Mouse (Mus musculus) urinary bladder, postnatal 10 days (tissue): ENCODE measurements around the gene AC131692.1.
"Not testable (repeated sequence)": the region's sequence is repeated elsewhere in the genome, so short reads cannot be mapped to it uniquely, and the experiment has no call there.

Experiments
- DNase-seq: peaks from one replicate; pipeline ENCODE4 v3.0.0; 2022; ENCODE audit warnings: low spot score

The AC131692.1 gene

DNA sequence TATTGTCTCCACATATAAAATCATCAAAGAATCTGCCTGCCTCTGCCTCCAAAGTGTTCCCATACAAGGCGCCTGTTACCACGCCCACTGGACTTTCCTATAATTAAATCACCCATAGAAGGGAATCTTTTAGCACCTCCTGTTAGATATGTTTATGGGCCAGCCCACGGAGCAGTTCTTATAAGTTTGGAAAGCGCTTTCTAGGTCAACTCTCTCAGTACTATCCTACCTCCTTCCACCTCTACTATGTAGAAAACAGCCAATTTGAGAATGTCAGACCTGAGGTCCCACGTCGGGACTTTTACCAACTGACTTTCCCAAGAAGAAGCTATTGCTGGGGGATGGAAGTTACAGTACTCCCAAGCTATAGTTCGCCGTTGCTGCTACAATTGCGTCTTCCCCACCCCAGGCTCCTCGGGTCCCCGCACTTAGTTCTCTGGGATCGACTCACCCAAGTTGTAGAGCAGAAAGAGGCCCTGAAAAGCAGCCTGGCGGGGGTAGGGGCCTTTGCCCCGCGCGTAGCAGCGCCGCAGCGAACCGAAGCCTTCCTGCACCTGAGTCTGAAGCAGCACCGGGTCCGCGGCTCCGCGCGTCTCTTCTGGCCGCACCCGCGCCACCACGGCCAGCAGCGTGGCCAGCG, 23.2 kb downstream of the AC131692.1 start:
- DNase-seq = no peak

DNA sequence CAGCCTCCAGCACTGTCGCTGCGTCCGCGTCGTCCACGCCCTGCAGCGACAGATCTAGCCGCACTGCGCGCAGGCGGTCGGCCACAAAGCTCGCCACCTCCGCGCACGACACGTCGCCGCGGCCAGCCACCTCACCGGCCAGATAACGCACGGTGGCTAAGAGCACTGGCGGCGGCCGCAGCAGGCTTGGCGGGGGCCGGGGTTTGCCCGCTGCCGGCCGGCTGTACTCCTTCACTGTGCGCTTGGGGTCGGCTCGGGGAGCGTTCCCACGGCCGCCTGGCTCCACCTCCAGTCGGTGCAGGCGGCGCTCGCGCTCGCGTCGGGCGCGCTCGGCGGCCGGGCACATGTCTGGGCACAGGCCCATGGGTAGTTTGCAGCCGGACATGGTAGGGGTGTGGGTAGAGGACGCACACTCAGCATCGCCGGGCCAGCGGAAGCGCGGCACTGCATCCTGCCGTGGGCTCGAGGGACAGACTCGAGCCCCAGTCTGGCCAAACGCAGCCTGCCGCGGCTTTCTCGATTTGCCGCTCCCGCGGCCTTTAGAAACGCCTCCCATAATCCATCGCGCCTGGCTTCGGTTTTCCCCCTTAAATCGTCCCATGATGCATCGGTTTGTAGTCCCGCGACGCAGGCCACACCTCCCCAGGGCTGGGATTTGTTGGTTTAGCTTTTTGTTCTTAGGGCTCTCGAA, 23.9 kb downstream of the AC131692.1 start, which contains the start of gene Sac3d1:
Gene Sac3d1, minus strand, starts transcription at position 665 of the 691 bp plus-strand sequence.
- DNase-seq = no peak

GRCm38 (mm10) chr19:6118677-6119185, 24.5 kb downstream of the AC131692.1 start:
- DNase-seq = no peak

- no peak for DNase-seq
Measured at GRCm38 (mm10) chr19:6121761-6122160, 27.5 kb downstream of the AC131692.1 start.

GRCm38 (mm10) chr19:6123330-6123729, 29.1 kb downstream of the AC131692.1 start:
- no peak for DNase-seq

- no peak for DNase-seq
Measured at GRCm38 (mm10) chr19:6124898-6125297, 30.7 kb downstream of the AC131692.1 start.

DNA sequence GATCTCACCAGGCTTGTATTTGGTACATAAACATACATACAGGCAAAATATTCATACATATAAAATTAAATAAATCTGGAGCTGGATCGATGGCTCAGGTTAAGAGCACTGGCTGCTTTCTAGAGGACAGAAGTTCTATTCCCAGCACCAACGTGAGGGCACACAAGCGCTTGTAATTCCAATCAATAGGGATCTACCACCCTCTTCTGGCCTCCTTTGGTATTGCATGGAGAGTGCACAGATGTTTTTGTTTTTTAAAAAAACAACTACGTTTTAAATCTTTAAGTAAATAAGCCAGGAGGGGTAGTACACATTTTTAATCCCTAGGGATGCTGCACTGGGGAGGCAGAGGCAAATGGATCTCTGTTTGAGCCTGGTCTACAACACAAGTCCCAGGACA, 32.1 kb downstream of the AC131692.1 start:
- no peak for DNase-seq

DNA sequence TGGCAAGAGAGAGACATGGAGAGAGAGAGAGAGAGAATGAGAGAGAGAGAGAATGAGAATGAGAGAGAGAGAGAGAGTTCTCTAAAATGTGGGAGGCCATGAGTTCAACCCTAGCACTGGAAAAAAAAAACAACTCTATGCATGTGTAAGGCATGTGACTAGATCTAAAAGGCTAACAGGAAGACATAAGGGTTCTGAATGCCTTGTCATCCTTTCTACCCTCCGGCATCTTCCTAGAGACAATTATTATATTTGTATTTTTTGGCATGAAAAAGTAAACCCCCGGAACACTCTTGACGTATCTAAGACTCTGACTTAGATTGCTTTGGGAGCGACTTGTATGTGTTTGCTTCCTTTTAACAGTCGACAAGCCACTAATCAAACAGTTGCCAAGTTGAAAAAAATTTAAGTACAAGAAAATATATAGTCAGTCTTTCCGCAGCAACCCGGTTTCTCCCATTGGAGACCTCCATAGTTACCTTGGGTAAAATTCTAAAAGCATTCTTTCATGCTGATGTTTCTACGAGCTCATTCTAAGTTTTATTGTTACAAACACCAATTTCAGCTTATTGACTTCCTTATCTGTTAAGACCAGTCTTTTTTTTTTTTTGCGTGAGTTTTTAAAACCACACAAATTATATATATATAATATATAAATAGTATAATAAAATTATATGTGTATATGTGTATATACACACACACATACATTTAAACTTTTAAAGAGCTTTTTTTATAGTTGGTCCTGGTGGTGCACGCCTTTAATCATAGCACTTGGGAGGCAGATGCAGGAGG, 32.8 kb downstream of the AC131692.1 start:
- no peak for DNase-seq

GRCm38 (mm10) chr19:6127760-6128341, 33.6 kb downstream of the AC131692.1 start, which contains the start of gene Snx15:
Gene Snx15 (minus strand): TSS chr19:6128304.
- DNase-seq = peak; percentile 71

DNA sequence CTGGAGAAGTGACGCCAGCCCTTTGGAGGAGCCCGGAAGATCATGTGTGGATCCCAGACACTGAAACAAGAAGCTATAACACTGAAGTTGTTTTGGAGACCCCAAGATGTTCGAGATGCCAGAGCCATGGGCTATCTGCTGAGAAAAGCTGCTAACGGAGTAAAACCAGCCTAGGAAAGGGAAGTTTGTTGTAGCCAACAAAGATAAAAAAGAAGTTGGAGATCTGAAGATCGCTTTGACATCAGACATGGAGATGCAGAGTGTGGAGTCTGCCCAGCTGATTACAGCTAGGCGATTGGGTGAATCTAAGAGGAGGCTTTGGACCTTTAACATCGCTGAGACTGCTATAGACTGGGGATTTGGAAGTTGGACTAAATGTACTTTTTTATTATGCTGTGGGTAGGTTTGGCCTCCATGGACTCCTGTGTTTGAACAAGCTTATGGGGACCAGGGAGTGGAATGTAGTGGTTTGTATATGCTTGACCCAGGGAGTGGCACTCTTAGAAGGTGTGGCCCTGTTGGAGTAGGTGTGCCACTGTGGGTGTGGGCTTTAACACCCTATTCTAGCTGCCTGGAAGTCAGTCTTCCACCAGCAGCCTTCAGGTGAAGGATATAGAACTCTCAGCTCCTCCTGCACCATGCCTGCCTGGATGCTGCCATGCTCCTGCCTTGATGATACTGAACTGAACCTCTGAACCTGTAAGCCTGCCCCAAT, 36.4 kb downstream of the AC131692.1 start:
- DNase-seq = not testable (repeated sequence)

DNA sequence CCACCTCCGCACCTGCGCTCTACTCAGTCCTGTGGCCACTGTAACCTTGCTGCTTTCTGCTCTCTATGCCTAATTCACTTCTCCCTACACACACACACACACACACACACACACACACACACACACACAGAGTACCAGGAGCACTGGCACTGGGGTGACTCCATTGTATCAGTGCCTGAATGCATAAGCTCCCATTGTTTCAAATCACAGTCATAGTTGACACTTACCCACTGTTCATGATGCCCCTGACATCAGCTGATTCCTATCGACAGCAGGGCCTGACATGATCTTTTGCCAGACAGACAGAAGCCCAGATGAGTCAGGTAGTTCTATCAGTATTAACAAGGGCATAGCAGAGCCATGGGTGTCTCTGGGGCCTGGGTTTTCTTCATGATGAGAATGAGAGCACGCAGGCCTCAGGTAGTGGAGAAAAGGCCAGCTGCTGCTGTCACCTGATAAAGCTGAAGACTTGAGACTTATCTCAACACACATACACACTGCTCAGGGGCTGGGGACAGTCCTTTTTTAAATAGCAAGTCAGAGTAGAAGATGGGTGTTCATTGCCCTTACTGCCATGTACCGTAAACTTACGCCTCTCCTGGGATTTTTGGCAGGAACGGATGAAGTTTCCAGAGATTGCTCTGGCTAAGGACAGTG, 38.1 kb downstream of the AC131692.1 start:
- no peak for DNase-seq

- not testable (repeated sequence) for DNase-seq
Measured at GRCm38 (mm10) chr19:6133197-6133596, 39.0 kb downstream of the AC131692.1 start.

DNA sequence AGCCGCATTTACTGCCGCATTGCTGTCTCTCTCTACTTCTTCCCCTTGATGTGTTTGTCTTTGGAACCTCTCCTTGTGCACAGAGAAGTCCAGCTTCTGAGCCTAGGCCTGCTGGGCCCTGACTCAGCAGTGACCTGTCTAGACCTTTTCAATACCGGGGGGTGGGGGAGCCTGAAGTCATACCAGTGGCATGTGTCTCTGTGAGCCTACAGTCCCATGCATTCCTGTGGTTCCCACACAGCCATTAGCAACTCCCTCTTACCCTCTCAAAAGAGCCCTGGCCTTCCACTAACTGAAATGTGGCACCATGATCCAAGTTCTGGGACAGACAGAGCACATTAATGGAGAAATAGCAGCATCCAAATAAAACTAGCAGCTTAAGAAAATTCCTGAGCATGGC, 42.2 kb downstream of the AC131692.1 start:
- DNase-seq = no peak

GRCm38 (mm10) chr19:6139701-6140100, 45.5 kb downstream of the AC131692.1 start:
- DNase-seq = no peak

DNA sequence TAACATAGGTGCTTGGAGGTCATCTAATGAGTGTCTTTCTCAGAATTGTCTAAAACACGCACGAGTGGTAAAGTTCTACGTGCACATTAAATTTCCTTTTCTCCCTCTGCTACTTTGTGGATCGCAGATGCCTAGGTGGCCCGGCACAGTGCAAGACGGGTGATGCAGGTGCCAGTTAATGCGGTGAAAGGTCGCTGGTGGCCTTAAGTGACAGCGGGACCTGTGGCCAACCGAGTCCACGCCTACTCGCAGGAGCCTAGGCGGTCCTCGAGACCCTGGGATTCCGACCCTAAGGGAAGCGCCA, 46.1 kb downstream of the AC131692.1 start:
- DNase-seq = no peak

DNA sequence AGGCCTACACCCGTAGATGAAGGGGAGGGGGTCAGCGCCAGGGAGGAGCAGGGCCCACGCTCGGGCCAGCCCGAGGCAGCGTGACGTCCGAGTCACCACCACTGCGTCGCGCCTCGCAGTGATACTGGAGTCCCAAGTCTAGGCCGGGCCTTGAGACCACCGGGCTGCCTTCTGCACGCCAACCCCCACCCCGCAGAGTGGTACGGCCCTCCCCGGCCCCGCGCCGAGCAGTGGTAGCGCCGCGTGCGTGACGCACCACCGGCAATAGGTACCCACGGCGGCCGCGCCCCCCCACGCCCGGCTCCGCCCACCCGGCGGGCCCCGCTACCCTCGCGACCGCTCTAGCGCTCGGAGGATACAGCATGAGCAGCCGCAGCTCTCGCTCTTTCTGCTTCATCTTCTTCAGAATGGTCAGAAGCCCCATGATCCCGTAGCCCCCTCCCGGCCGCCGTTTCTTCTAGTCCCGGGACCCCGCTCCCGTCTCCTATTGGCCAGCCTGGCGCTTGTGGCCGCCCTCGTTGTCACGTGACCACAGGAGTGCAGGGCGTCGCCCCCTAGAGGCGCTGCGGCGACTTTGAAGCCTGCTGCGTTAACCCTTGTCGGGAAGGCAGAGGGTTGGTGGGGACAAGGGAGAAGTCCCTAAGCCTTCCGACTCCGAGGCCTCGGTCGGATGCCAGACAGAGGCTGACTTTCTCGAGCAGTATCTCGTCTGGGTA, 46.6 kb downstream of the AC131692.1 start, which contains the start of gene Batf2:
Gene Batf2, plus strand, starts transcription at position 306 of the 716 bp plus-strand sequence.
- DNase-seq = peak; percentile 68

- no peak for DNase-seq
Measured at GRCm38 (mm10) chr19:6141394-6141749, 47.2 kb downstream of the AC131692.1 start, which contains the start of gene Arl2. Gene Arl2 (minus strand): TSS chr19:6141548.

DNA sequence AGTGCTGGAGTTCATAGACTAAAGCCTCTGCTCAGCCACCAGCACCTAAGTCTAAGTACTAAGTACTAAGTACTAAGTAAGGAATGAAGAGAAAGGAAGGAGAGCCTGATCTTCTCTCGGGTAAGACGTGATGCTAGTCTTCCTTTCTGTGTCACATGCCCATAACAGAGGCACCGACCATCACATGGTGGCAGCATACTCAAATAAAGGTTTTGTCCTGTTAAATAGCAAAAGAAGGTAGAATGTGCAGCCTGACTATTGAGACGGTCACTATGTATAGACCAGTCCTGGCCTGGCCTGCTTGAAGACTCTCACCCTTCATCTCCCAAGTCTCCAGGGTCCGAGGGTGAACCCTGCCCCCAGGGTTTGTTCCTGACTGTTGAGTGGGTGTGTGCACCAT, 50.6 kb downstream of the AC131692.1 start:
- DNase-seq = no peak
